Mouse (Mus musculus): ENCODE results near the gene Cactin. TPM values are rescaled to one million over a fixed set of nuclear protein-coding genes. Genes with fewer than 3 reads are reported as not detected.

The Cactin gene
- 1.1 TPM for polyA plus RNA-seq (2014; fragmentation: Illumina TruSeq; extraction: RNeasy Lipid Tissue Mini Kit (QIAGEN cat#74804); ENCODE audit: low read depth, low replicate concordance)

DNA sequence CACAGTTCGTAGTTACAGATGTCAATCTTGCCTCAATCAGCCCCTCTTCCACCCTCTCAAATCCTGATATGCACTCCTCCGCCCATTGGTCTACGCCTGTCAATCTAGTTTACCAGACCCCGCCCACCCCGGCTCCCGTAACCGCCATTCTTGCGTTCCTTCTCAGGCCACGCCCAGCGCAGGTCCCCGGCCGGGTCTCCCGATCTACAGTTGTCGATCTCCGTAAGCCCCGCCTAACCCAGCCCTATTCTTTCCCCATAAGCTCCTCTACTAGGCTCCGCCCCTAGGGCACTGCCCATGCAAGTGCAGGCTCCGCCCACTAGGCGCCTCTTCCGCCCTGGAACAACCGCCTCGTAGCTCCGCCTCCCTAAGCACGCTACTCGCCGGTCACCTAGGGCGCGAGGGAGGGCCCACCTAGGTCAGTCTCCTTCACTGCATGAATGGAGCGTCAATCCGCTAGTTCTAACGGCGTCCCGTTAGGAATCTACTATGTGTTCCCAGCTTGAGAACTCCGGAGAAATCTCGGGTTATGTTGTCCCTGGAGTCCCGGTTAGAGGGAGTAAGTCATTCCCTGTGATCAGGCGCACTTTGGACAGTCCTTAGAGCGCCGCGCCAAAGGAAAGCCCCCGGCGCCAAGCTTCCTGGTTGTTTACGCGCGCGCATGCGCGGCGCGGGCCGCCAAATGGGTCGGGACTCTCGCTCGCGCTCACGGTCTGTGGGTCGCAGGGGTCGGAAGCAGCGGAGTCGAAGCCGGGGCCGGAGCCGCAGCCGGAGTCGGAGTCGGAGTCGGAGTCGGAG is at the start of gene Cactin:
Gene Cactin, plus strand, starts transcription at position 554 of the 798 bp plus-strand sequence.

DNA sequence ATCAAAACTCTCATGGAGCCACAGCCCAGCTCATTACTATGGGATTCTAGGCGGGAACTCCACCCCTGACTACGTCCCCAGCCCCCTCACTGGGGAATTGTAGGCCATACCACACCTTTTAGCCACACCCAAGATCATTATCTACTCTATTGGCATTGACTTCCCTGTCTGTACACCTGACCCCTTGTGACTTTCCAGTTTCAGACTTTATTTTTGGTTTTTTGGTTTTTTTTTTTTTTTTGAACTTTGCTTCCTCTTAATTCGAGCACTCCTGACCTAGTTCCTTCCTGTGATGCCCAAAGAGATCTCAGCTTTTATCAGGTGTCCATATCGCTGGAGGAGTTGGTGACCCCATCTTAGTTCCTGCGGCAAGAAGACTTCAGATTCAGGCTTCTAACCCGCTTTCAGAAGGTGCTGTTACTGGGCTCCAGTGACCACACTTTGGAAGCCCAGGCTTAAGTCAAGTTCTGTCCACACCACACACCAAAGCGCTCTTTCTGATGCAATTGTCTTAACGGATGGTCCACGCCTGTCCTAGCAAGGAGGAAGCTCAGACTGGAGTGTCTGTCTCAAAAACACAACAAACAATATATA is 29.3 kb upstream of the Cactin start, which contains the start of gene Tjp3:
Gene Tjp3, minus strand, starts transcription at position 71 of the 594 bp plus-strand sequence.

DNA sequence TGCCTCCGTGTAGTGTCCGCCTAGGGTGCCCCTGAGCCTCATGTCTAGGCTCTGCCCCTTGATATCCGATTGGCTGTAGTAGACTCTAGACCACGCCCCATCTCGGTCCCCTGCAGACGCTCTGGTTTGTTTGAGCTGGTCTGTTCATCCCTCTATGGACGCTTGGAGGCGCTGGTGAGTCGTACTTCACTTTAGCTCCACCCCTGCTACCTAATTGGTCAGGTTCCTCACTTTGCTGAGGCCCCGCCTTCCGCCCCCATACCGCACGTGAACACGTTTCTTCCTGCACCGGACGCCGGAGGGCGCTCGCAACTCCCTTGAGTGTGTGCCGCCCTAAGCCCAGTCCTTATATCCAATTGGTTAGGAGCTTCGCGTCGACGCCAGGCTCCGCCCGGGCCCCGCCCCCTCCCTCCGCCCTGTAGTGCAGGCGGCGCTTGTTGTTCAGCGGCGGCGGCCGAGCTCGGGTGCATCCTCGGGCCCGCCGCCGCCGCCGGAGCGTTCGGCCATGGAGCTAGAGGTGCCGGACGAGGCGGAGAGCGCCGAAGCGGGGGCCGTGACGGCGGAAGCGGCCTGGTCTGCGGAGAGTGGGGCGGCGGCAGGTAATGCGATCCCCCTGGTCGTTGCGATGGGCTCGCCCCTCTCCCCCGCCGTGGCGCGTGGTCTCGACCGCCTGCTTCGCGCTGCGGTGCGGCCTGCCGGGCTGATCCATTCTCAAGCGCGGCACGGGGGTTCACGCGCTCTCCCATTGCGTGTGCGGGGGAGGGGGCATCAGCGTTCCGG is 28.2 kb upstream of the Cactin start, which contains the start of gene Pip5k1c:
Gene Pip5k1c, plus strand, starts transcription at position 410 of the 780 bp plus-strand sequence.

DNA sequence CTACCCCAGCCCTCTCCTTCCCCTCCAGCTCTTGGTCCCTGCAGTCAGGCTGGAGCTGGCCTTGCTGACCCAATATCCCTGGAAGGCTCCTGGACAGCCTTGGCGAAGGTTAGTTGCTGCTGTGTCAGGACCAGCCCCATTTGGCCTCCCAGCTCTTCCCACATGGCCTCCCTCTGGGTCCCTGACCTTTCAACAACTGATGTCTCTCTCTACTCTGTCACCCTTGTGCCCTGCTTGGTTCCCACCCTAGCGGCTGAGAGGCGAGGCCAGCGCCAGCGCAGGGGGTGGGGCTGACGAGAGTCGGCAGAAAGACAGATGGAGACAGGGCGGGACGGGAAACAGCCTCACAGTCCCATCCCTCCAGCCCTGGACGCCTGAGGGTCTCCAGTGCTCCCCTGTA is 7.5 kb downstream of the Cactin start, which contains the start of gene Tbxa2r:
Gene Tbxa2r, plus strand, starts transcription at position 346 of the 400 bp plus-strand sequence.

DNA sequence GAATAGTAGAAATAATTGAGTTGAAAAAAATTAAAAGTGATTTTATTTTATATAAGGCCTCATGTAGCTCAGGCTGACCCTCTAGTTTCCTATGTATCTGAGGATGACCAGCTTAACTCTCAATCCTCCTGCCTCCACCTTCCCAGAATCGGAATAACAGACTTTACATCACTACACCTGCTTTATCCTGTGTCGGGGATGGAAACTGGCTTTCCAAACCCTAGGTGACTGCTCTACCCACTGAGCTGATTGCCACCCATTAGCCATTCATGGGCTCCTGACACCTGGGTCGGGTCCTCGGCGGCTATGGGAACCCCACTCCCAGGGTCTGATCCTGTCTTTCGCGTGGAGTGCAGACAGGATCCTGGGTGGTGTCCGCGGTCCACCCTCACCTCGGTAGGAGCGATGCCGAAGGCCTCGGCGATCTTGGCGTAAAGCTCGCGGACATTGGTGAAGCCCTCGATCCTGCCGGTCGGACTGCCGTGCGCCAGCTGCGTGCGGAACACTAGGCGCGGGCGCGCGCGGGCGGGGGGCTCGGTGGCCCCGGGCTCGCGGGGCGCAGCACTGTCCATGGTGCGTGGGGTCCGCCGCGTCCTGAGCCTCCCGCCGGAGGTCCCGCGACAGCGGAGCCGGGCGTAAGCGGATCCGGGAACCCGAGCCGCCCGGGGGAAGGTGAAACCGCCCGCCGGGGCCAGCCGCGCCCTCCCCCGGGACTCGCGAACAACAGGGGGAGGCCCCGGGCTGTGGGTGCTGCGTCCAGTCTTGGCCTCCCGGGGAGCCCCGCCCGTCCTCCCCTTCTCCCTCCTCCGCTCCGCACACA is 22.0 kb downstream of the Cactin start, which contains the start of gene Gipc3:
Gene Gipc3, minus strand, starts transcription at position 581 of the 820 bp plus-strand sequence.

DNA sequence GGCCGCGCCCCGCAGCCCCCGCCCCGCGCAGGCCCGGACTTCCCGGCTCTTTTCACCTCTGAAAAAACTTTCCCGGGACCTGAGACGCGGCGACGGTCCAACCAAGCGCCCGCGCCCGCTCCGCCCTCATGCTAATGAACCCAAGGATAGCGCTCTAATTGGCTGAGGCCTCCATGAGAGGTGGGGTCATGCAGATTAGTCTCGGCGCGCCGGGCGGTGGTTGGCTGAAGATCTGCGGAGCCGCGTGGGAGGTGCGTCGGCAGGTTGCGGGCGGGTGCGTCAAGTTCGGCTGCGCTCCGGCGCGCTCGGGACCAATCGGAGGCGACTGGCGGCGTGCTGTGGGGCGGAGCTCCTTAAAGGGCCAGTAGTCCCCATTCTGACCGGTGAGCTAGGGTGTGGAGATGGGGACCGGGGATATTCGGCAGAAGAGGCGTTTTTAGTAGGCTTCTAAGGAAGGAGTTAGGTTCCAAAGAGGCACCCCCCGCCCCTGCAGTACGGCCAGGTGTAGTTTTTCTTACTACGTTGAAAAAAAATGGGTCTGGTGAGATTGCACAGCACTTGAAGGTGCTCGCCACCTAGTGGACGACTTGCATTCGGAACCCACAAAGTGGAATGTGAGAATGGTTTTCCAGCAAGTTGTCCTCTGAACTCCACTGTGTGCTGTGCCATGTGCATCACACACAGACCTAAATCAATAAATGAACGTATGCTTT is 29.6 kb downstream of the Cactin start, which contains the start of gene Hmg20b:
Gene Hmg20b, minus strand, starts transcription at position 130 of the 713 bp plus-strand sequence.

DNA sequence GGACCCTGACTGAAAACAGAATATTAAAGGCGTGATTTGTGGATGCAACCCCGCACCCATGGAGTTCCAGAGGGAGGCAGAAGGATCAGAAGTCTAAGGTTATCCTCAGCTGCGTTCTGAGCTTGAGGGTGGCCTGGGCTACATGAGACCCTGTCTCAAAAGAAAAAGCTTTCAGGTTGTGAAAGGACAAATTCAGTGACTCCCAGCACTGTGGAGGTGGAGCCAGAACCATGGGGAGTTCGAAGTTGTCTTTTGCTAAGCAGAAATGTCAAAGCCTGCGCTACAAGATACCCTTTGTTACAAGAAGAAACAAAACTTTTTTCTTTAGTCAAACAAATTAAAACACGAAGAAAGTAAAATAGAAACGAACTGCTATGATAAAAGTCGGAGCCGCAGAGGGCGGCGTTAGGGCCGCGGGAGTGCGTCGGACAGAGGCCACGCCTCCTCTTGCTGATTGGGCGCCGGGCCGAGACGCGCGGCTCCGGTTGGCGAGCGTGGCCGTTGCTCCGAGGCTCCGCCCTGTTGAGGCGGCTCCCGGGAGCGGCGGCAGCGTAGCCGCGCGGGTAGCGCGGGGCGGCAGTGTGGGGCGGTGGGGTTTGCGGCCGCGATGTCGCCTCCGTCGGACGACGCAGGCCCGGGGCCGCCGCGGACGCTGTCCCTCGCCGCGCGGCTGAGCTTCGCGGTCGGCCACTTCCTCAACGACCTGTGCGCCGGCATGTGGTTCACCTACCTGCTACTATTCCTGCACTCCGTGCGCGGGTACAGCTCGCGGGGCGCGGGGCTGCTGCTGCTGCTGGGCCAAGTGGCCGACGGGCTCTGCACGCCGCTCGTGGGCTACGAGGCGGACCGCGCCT is 36.3 kb downstream of the Cactin start, which contains the start of gene Mfsd12:
Gene Mfsd12, plus strand, starts transcription at position 501 of the 854 bp plus-strand sequence.

DNA sequence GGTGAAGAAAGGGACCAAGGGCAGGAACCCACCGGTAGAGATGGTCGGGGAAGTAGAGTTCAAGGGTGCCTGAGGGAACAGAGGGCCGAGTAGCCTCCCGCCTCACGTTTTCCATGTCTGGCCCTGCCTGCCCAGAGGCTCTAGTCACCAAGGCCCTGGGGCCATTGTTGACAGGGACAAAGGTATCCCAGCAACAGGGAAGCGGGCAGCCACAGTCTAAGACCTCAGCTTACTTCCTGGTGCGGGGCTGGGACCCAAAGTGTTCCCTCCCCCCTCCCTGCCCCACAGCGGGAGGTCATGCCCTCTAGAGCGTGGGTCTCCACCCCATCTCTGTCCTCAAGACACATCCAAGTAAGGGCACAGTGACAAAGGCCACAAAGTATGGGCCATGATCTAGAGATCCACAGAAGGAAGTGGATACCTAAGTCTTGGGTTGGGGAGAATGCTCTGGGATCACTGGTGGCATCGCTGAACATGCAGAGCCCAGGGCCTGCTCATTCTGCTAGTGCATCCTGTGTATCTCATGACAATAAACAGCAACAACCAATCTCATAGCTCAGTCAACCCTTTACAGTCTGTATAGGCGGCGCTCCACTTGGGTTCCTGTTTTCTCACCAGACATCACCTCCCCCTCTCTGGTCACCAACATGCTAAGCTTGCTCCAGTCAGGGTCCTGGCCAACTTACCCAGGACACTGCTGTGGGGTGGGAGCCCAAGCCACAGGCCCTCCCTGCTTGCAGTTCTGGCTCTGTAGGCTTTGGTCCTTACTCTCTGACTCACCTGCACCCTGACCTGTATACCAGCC is 45.0 kb downstream of the Cactin start, which contains the start of gene 4930404N11Rik:
Gene 4930404N11Rik, minus strand, starts transcription at position 145 of the 805 bp plus-strand sequence.

Other genes with a start within 250 kb of the Cactin start
- gene Creb3l3, start 222.2 kb upstream of the Cactin start, polyA plus RNA-seq (2014; fragmentation: Illumina TruSeq; extraction: RNeasy Lipid Tissue Mini Kit (QIAGEN cat#74804); ENCODE audit: low read depth, low replicate concordance) = not detected
- gene Map2k2, start 215.2 kb upstream of the Cactin start, polyA plus RNA-seq (2014; fragmentation: Illumina TruSeq; extraction: RNeasy Lipid Tissue Mini Kit (QIAGEN cat#74804); ENCODE audit: low read depth, low replicate concordance) = 3.4 TPM
- gene Zbtb7a, start 185.9 kb upstream of the Cactin start, polyA plus RNA-seq (2014; fragmentation: Illumina TruSeq; extraction: RNeasy Lipid Tissue Mini Kit (QIAGEN cat#74804); ENCODE audit: low read depth, low replicate concordance) = 28.7 TPM
- not detected for gene Pias4, start 153.2 kb upstream of the Cactin start, polyA plus RNA-seq (2014; fragmentation: Illumina TruSeq; extraction: RNeasy Lipid Tissue Mini Kit (QIAGEN cat#74804); ENCODE audit: low read depth, low replicate concordance)
- 13.2 TPM for gene Eef2, start 144.5 kb upstream of the Cactin start, polyA plus RNA-seq (2014; fragmentation: Illumina TruSeq; extraction: RNeasy Lipid Tissue Mini Kit (QIAGEN cat#74804); ENCODE audit: low read depth, low replicate concordance)
- not detected for gene Dapk3, start 138.1 kb upstream of the Cactin start, polyA plus RNA-seq (2014; fragmentation: Illumina TruSeq; extraction: RNeasy Lipid Tissue Mini Kit (QIAGEN cat#74804); ENCODE audit: low read depth, low replicate concordance)
- not detected for gene 4930442H23Rik, start 137.3 kb upstream of the Cactin start, polyA plus RNA-seq (2014; fragmentation: Illumina TruSeq; extraction: RNeasy Lipid Tissue Mini Kit (QIAGEN cat#74804); ENCODE audit: low read depth, low replicate concordance)
- not detected for gene Nmrk2, start 119.1 kb upstream of the Cactin start, polyA plus RNA-seq (2014; fragmentation: Illumina TruSeq; extraction: RNeasy Lipid Tissue Mini Kit (QIAGEN cat#74804); ENCODE audit: low read depth, low replicate concordance)
- 0.41 TPM for gene Atcay, start 90.3 kb upstream of the Cactin start, polyA plus RNA-seq (2014; fragmentation: Illumina TruSeq; extraction: RNeasy Lipid Tissue Mini Kit (QIAGEN cat#74804); ENCODE audit: low read depth, low replicate concordance)
- gene Zfr2, start 87.9 kb upstream of the Cactin start, polyA plus RNA-seq (2014; fragmentation: Illumina TruSeq; extraction: RNeasy Lipid Tissue Mini Kit (QIAGEN cat#74804); ENCODE audit: low read depth, low replicate concordance) = 1.2 TPM
- not detected for gene Matk, start 68.2 kb upstream of the Cactin start, polyA plus RNA-seq (2014; fragmentation: Illumina TruSeq; extraction: RNeasy Lipid Tissue Mini Kit (QIAGEN cat#74804); ENCODE audit: low read depth, low replicate concordance)
- 2.1 TPM for gene Mrpl54, start 54.2 kb upstream of the Cactin start, polyA plus RNA-seq (2014; fragmentation: Illumina TruSeq; extraction: RNeasy Lipid Tissue Mini Kit (QIAGEN cat#74804); ENCODE audit: low read depth, low replicate concordance)
- 0.93 TPM for gene Apba3, start 54.1 kb upstream of the Cactin start, polyA plus RNA-seq (2014; fragmentation: Illumina TruSeq; extraction: RNeasy Lipid Tissue Mini Kit (QIAGEN cat#74804); ENCODE audit: low read depth, low replicate concordance)
- gene Tjp3, start 29.5 kb upstream of the Cactin start, polyA plus RNA-seq (2014; fragmentation: Illumina TruSeq; extraction: RNeasy Lipid Tissue Mini Kit (QIAGEN cat#74804); ENCODE audit: low read depth, low replicate concordance) = not detected
- gene Pip5k1c, start 28.1 kb upstream of the Cactin start, polyA plus RNA-seq (2014; fragmentation: Illumina TruSeq; extraction: RNeasy Lipid Tissue Mini Kit (QIAGEN cat#74804); ENCODE audit: low read depth, low replicate concordance) = 2.7 TPM
- gene Tbxa2r, start 7.6 kb downstream of the Cactin start, polyA plus RNA-seq (2014; fragmentation: Illumina TruSeq; extraction: RNeasy Lipid Tissue Mini Kit (QIAGEN cat#74804); ENCODE audit: low read depth, low replicate concordance) = not detected
- not detected for gene Gipc3, start 22.2 kb downstream of the Cactin start, polyA plus RNA-seq (2014; fragmentation: Illumina TruSeq; extraction: RNeasy Lipid Tissue Mini Kit (QIAGEN cat#74804); ENCODE audit: low read depth, low replicate concordance)
- 7.1 TPM for gene Hmg20b, start 29.4 kb downstream of the Cactin start, polyA plus RNA-seq (2014; fragmentation: Illumina TruSeq; extraction: RNeasy Lipid Tissue Mini Kit (QIAGEN cat#74804); ENCODE audit: low read depth, low replicate concordance)
- 0.23 TPM for gene Mfsd12, start 36.4 kb downstream of the Cactin start, polyA plus RNA-seq (2014; fragmentation: Illumina TruSeq; extraction: RNeasy Lipid Tissue Mini Kit (QIAGEN cat#74804); ENCODE audit: low read depth, low replicate concordance)
- not detected for gene 4930404N11Rik, start 44.7 kb downstream of the Cactin start, polyA plus RNA-seq (2014; fragmentation: Illumina TruSeq; extraction: RNeasy Lipid Tissue Mini Kit (QIAGEN cat#74804); ENCODE audit: low read depth, low replicate concordance)
- gene Fzr1, start 57.4 kb downstream of the Cactin start, polyA plus RNA-seq (2014; fragmentation: Illumina TruSeq; extraction: RNeasy Lipid Tissue Mini Kit (QIAGEN cat#74804); ENCODE audit: low read depth, low replicate concordance) = 0.35 TPM
- not detected for gene Dohh, start 63.3 kb downstream of the Cactin start, polyA plus RNA-seq (2014; fragmentation: Illumina TruSeq; extraction: RNeasy Lipid Tissue Mini Kit (QIAGEN cat#74804); ENCODE audit: low read depth, low replicate concordance)
- not detected for gene Gm48551, start 63.4 kb downstream of the Cactin start, polyA plus RNA-seq (2014; fragmentation: Illumina TruSeq; extraction: RNeasy Lipid Tissue Mini Kit (QIAGEN cat#74804); ENCODE audit: low read depth, low replicate concordance)
- gene Gm48552, start 67.9 kb downstream of the Cactin start, polyA plus RNA-seq (2014; fragmentation: Illumina TruSeq; extraction: RNeasy Lipid Tissue Mini Kit (QIAGEN cat#74804); ENCODE audit: low read depth, low replicate concordance) = not detected
- gene Smim24, start 71.9 kb downstream of the Cactin start, polyA plus RNA-seq (2014; fragmentation: Illumina TruSeq; extraction: RNeasy Lipid Tissue Mini Kit (QIAGEN cat#74804); ENCODE audit: low read depth, low replicate concordance) = not detected
- gene Nfic, start 134.5 kb downstream of the Cactin start, polyA plus RNA-seq (2014; fragmentation: Illumina TruSeq; extraction: RNeasy Lipid Tissue Mini Kit (QIAGEN cat#74804); ENCODE audit: low read depth, low replicate concordance) = 16.6 TPM
- 0.23 TPM for gene Celf5, start 161.6 kb downstream of the Cactin start, polyA plus RNA-seq (2014; fragmentation: Illumina TruSeq; extraction: RNeasy Lipid Tissue Mini Kit (QIAGEN cat#74804); ENCODE audit: low read depth, low replicate concordance)
- not detected for gene Ncln, start 175.3 kb downstream of the Cactin start, polyA plus RNA-seq (2014; fragmentation: Illumina TruSeq; extraction: RNeasy Lipid Tissue Mini Kit (QIAGEN cat#74804); ENCODE audit: low read depth, low replicate concordance)
- not detected for gene S1pr4, start 179.0 kb downstream of the Cactin start, polyA plus RNA-seq (2014; fragmentation: Illumina TruSeq; extraction: RNeasy Lipid Tissue Mini Kit (QIAGEN cat#74804); ENCODE audit: low read depth, low replicate concordance)
- not detected for gene Gna15, start 203.1 kb downstream of the Cactin start, polyA plus RNA-seq (2014; fragmentation: Illumina TruSeq; extraction: RNeasy Lipid Tissue Mini Kit (QIAGEN cat#74804); ENCODE audit: low read depth, low replicate concordance)
- gene Gna11, start 224.1 kb downstream of the Cactin start, polyA plus RNA-seq (2014; fragmentation: Illumina TruSeq; extraction: RNeasy Lipid Tissue Mini Kit (QIAGEN cat#74804); ENCODE audit: low read depth, low replicate concordance) = 4.8 TPM
- 30.2 TPM for gene Aes, start 238.4 kb downstream of the Cactin start, polyA plus RNA-seq (2014; fragmentation: Illumina TruSeq; extraction: RNeasy Lipid Tissue Mini Kit (QIAGEN cat#74804); ENCODE audit: low read depth, low replicate concordance)

Data from adrenal gland, adult 10 weeks (tissue).